Mouse (Mus musculus) heart, postnatal 14 days (tissue): Measurements from ENCODE around the gene Tango2. TPM values are rescaled to one million over a fixed set of nuclear protein-coding genes. Genes with fewer than 3 reads are reported as not detected.

Experiments used
- DNase-seq, 2 experiments: peaks; one replicate each; pipeline ENCODE4 v3.0.0; 2021 to 2022
- intact Hi-C: fragments of 180-260 bp; cut with DNase I; formaldehyde crosslinking; loops from one replicate; pipeline ENCODE4 v1.15.1; 2025
- microRNA-seq, 2 experiments: library from miRNA; unstranded; fragments of <30 nt; microRNA quantifications; one replicate each; pipeline ENCODE4 v1.2.0; 2021 to 2022
- total RNA-seq, 2 experiments: library from RNA; stranded (reverse); gene quantifications; 2 replicates each; pipeline ENCODE4 v1.2.3; 2021

The Tango2 gene
- total RNA-seq, 2 experiments from 2014 or later, result 91.6 to 98.4 TPM

GRCm38 (mm10) chr16:18288166-18288565, 59.7 kb downstream of the Tango2 start:
- DNase-seq, result no peak
- intact Hi-C loops, result no loop called here

DNA sequence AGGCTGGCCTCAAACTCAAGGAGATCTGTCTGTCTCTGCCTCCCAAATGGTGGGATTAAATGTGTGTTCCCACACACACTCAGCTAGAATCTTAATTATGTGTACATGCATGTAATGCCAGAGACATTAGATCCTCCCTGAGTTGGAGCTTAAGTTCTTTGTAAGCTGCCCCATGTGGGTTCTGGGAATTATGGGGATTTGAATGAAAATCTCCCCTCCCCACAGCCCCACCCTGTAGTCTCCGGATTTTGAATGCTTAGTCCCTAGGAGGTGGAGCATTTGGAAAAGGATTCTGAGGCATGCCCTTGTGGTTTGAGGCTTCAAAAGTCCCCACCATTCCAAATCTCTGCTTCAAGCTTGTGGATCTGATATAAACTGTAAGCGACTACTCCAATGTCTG, 72.7 kb downstream of the Tango2 start:
- no peak for DNase-seq
- intact Hi-C loops, result no loop called here

DNA sequence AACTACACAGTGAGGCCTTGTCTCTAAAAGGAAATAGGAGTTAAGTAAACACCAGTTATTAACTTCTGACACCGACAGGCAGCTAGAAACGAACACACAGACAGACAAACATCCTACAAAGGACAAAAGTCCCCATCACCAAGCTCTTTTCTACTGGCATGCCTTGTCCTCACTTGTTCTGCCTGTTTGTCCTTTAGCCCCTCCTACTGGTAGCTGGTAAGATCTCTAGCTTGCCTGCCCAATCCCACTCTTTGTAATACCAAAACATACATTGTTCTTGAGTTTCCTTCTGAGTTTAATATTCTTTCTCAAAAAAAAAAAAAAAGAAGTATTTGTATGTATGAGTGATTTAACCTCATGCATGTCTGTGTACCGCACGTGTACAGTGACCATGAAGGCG, 79.7 kb downstream of the Tango2 start:
- intact Hi-C loops, result no loop called here

GRCm38 (mm10) chr16:18265024-18265423, 82.9 kb downstream of the Tango2 start:
- DNase-seq, result no peak
- intact Hi-C loops, result no loop called here

More for the DNA sequence above, 79.7 kb downstream of the Tango2 start:
- DNase-seq, result no peak

- intact Hi-C loops, result no loop called here
Measured at GRCm38 (mm10) chr16:18258221-18258620, 89.7 kb downstream of the Tango2 start, which contains the start of gene Gm49776. Gm49776 (minus strand) TSS chr16:18258321.

DNA sequence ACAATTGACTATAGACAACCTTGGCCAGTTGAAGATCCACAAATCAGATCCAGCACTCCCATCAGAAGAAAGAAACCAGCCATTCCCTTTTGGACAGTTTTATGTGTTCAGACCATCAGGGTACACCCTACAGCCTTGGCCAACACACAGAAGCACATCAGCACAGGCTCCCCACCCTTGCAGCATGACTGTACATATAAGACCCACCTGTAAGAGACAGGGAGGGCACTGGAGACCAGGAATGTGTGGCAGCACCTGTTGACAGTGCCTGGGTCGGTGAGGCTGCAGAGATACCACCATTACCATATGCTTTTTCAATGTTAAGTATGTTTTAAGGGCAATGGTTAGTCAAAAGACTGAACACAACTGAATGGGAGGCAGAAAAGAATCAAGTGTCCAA, 94.0 kb downstream of the Tango2 start:
- intact Hi-C loops, result no loop called here
- DNase-seq, result no peak

More at GRCm38 (mm10) chr16:18258221-18258620, 89.7 kb downstream of the Tango2 start, which contains the start of gene Gm49776:
- DNase-seq, result no peak

DNA sequence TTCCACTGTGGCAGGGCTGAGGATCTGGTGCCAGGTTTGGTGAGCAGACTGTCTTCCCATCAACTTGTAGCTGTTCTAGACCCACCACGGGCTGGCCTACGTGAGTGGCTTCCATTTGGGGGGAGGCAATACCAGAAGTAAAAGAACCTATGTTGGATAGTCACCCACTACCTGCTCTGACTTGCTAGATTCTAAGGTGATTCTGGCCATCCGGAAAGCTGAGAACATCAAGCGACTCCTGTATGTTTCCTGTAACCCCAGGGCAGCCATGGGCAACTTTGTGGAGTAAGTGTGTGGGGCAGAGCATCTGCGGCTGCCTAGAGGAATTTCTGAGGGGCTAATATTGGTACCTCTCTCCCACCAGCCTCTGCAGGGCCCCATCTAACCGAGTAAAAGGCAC, 95.2 kb downstream of the Tango2 start:
- DNase-seq, result no peak
- intact Hi-C loops, result no loop called here

DNA sequence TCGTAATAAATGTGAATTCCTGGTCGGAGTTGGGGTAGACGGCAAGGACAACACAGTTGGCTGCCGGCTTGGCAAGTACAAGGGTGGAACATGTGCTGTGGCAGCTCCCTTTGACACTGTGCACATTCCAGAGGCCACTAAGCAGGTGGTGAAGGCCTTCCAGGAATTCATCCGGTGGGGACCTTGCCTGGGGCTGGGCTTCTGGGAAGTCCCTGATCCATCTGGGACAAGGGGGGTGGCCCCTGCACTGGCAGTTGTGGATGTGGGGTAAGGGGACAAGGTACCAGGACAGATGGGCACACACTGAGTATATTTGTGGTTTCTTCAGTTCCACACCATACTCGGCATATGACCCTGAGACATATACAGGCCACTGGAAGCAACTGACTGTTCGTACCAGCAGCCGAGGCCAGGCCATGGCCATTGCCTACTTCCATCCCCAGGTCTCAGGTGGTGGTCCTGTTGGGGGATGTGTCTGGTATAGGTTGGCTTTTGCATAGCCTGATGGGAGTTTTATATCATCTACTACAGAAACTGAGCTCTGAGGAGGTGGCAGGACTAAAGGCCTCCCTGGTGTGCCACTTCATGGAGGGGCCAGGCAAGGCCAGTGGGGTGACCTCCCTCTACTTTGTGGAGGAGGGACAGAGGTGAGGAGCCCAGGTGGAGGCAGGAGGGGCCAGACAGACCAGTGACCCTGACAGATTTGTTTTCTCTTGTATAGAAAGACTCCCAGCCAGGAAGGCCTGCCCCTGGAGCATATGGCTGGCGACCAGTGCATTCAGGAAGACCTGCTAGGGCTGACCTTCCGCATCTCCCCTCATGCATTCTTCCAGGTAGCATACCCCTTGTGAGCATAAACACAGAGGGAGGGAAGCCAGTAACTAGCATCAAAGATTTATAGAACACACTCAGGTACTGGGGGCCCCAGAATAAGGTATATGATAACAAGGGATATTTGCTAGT, 96.8 kb downstream of the Tango2 start:
- intact Hi-C loops, result no loop called here
- no peak for DNase-seq

Small RNA genes within 50 kb of the gene (microRNA-seq; reads per million reads assigned to microRNA genes)
- gene Gm24572 (0 reads per million in 2 experiments), gene Gm26219 (0 reads per million in 2 experiments), gene Mir1306 (304 to 338 reads per million in 2 experiments), gene Mir185 (213 to 1,560 reads per million in 2 experiments)

Other genes with a start within 250 kb of the Tango2 start
- gene Rtn4r, start 220.5 kb downstream of the Tango2 start, total RNA-seq, result 10 to 100 TPM; 17.4 to 19.9 TPM
- gene Ccdc188, start 130.2 kb downstream of the Tango2 start, total RNA-seq, result not detected
- gene Zdhhc8, start 113.0 kb downstream of the Tango2 start, total RNA-seq, result 10 to 100 TPM; 26.4 to 29.6 TPM
- 10 to 100 TPM; 21.8 to 24.9 TPM for gene Trmt2a, start 99.4 kb downstream of the Tango2 start, total RNA-seq
- gene Ranbp1, start 99.4 kb downstream of the Tango2 start, total RNA-seq, result 10 to 100 TPM; 43.6 to 52.4 TPM
- not detected for gene Gm49776, start 89.8 kb downstream of the Tango2 start, total RNA-seq
- 10 to 100 TPM; 19.2 to 21.9 TPM for gene Dgcr8, start 58.9 kb downstream of the Tango2 start, total RNA-seq
- 10 to 100 TPM; 17.9 to 21.6 TPM for gene Arvcf, start 79 bp upstream of the Tango2 start, total RNA-seq
- gene Txnrd2, start 78.3 kb upstream of the Tango2 start, total RNA-seq, result 10 to 100 TPM; 29.9 to 34.6 TPM
- 100 to 1,000 TPM; 119 to 127 TPM for gene Comt, start 78.7 kb upstream of the Tango2 start, total RNA-seq
- 1 to 10 TPM; 4.5 to 6.4 TPM for gene Gnb1l, start 150.6 kb upstream of the Tango2 start, total RNA-seq
- 1 to 10 TPM; 2.5 to 4.3 TPM for gene Rtl10, start 150.8 kb upstream of the Tango2 start, total RNA-seq
- gene Tbx1, start 242.6 kb upstream of the Tango2 start, total RNA-seq, result under 1 TPM; 0.48 to 0.76 TPM